In genomic region chr16:91730446-91730845, GRCm38 (mm10) we compare ENCODE assay signal across 8 mouse cellular contexts. TPM values are rescaled to one million over a fixed set of nuclear protein-coding genes. Genes with fewer than 3 reads are reported as not detected.
DNase-seq lines count a peak whose midpoint lies in the region; ATAC-seq and TF ChIP-seq lines count a peak whose summit lies in the region.

No protein-coding gene starts in this region.

- no peak for TF ChIP-seq POLR2A in ES-Bruce4 (IDR thresholded peaks at IDR 0.05; ENCODE audit: insufficient read depth, low read length)

- no peaks in the 10 kb centered on the region for H3K36me3 ChIP-seq in ES-Bruce4 (ENCODE audit: control insufficient read depth, insufficient read depth, low read length, poor library complexity, severe bottlenecking)
- H3K36me3 ChIP-seq in forebrain, embryonic 15.5 days: 0 out of 2 replicates have a peak, but pooled peaks cover 3% of the 10 kb centered on the region
- no peaks in the 10 kb centered on the region; the same call in 1 of the 2 replicates for H3K36me3 ChIP-seq in liver, embryonic 11.5 days (ENCODE audit: control insufficient read depth, insufficient read depth, low read length)

- H3K4me3 ChIP-seq in ES-Bruce4 (ENCODE audit: low read depth, low read length): peak overlapping the region; percentile 91
- H3K4me3 ChIP-seq in forebrain, embryonic 15.5 days: peak overlapping the region; percentile 99
- peak overlapping the region; percentile 78 for H3K4me3 ChIP-seq in liver, embryonic 11.5 days (ENCODE audit: low read depth, low read length)

- peak; percentile 94 for DNase-seq in heart, adult 11 months
- no peak for DNase-seq in heart, postnatal 4 days
- DNase-seq in liver, embryonic 11.5 days (ENCODE audit: low spot score): no peak
- DNase-seq in ovary, adult 18-20 months (ENCODE audit: low spot score): no peak
- DNase-seq in layer of hippocampus, postnatal 10 days (ENCODE audit: low spot score in 2 of 2): no peak
- DNase-seq in layer of hippocampus, adult 8-10 months (ENCODE audit: low spot score in 2 of 2): no peak

- no peak for TF ChIP-seq EP300 in ES-Bruce4 (IDR thresholded peaks at IDR 0.05; ENCODE audit: insufficient read depth, low read depth, low read length)

- no peaks in the 10 kb centered on the region for H3K4me1 ChIP-seq in ES-Bruce4 (ENCODE audit: control insufficient read depth, insufficient read depth, low read length)
- H3K4me1 ChIP-seq in forebrain, embryonic 15.5 days: peaks cover 61% of the 10 kb centered on the region
- peaks cover 3% of the 10 kb centered on the region for H3K4me1 ChIP-seq in liver, embryonic 11.5 days (replicated peaks; ENCODE audit: control insufficient read depth, insufficient read depth, low read length)

- ATAC-seq in forebrain, embryonic 15.5 days (replicated peaks): no peak
- ATAC-seq in liver, embryonic 11.5 days (replicated peaks; ENCODE audit: low FRiP score): no peak

- no peak for TF ChIP-seq CTCF in ES-Bruce4 (IDR thresholded peaks at IDR 0.05; ENCODE audit: low read depth, low read length)

- under 1% methylated on average over 11 of the region's 11 CpGs for WGBS in forebrain, embryonic 15.5 days
- 1% methylated on average over 11 of the region's 11 CpGs for WGBS in liver, embryonic 11.5 days

- H3K27ac ChIP-seq in ES-Bruce4 (ENCODE audit: insufficient read depth, low read length): no peak overlapping the region
- H3K27ac ChIP-seq in forebrain, embryonic 15.5 days (replicated peaks): peak overlapping the region; percentile 98
- H3K27ac ChIP-seq in liver, embryonic 11.5 days (ENCODE audit: low read depth, low read length): peak overlapping the region; percentile 65; the same call in 1 of the 2 replicates

- peak overlapping the region; percentile 68 for H3K4me2 ChIP-seq in forebrain, embryonic 15.5 days (replicated peaks)
- H3K4me2 ChIP-seq in liver, embryonic 11.5 days: peak overlapping the region; percentile 94

- no peaks in the 10 kb centered on the region for H3K27me3 ChIP-seq in ES-Bruce4 (ENCODE audit: control insufficient read depth, insufficient read depth, low read length, poor library complexity, severe bottlenecking)
- no peaks in the 10 kb centered on the region for H3K27me3 ChIP-seq in forebrain, embryonic 15.5 days
- H3K27me3 ChIP-seq in liver, embryonic 11.5 days (replicated peaks; ENCODE audit: control insufficient read depth, insufficient read depth, low read length): peaks cover 14% of the 10 kb centered on the region

- peak overlapping the region; percentile 94 for H3K9ac ChIP-seq in ES-Bruce4 (ENCODE audit: low read depth, poor library complexity, severe bottlenecking)
- peak overlapping the region; percentile 98 for H3K9ac ChIP-seq in forebrain, embryonic 15.5 days (replicated peaks)
- peak overlapping the region; percentile 56 for H3K9ac ChIP-seq in liver, embryonic 11.5 days (ENCODE audit: low read depth, low read length)

- no peaks in the 10 kb centered on the region for H3K9me3 ChIP-seq in ES-Bruce4 (replicated peaks; ENCODE audit: control insufficient read depth, insufficient read depth, low read length, poor library complexity, severe bottlenecking)
- no peaks in the 10 kb centered on the region for H3K9me3 ChIP-seq in forebrain, embryonic 15.5 days
- H3K9me3 ChIP-seq in liver, embryonic 11.5 days (ENCODE audit: control insufficient read depth, low read length): no peaks in the 10 kb centered on the region

RNA-seq across cellular contexts. Expression of gene Itsn1, which starts 1.4 kb away (rescaled TPM):
- total RNA-seq in heart, postnatal 4 days (2021): 10 to 100 TPM; 37.9 to 50.7 TPM
- 84.6 and 85.7 TPM in 2 replicates for polyA plus RNA-seq in ES-Bruce4 (2011; ENCODE audit: insufficient read depth, insufficient read length, low read depth, missing spikeins)
- 82.5 and 86.7 TPM in 2 replicates for polyA plus RNA-seq in forebrain, embryonic 15.5 days (2015; fragmentation: Nextera tagmentation; extraction: Ambion mirVana)
- 24.0 and 24.5 TPM in 2 replicates for polyA plus RNA-seq in liver, embryonic 11.5 days (2014; fragmentation: Nextera tagmentation; extraction: Ambion mirVana)
- 100 to 1,000 TPM; 145 to 159 TPM for total RNA-seq in layer of hippocampus, postnatal 10 days (2021)
- 100 to 1,000 TPM; 141 to 206 (median 179) TPM for total RNA-seq in layer of hippocampus, adult 8-10 months (2022)

RNA-seq across cellular contexts. Expression of gene Cryzl1, which starts 1.7 kb away (rescaled TPM):
- total RNA-seq in heart, postnatal 4 days (2021): 10 to 100 TPM; 29.7 to 31.2 TPM
- polyA plus RNA-seq in ES-Bruce4 (2011; ENCODE audit: insufficient read depth, insufficient read length, low read depth, missing spikeins): 48.3 and 60.0 TPM in 2 replicates
- 111 and 118 TPM in 2 replicates for polyA plus RNA-seq in forebrain, embryonic 15.5 days (2015; fragmentation: Nextera tagmentation; extraction: Ambion mirVana)
- polyA plus RNA-seq in liver, embryonic 11.5 days (2014; fragmentation: Nextera tagmentation; extraction: Ambion mirVana): 56.4 and 57.7 TPM in 2 replicates
- total RNA-seq in layer of hippocampus, postnatal 10 days (2021): 10 to 100 TPM; 78.9 to 94.2 TPM
- 100 to 1,000 TPM; 106 to 131 (median 119) TPM for total RNA-seq in layer of hippocampus, adult 8-10 months (2022)

RNA-seq across cellular contexts. Expression of gene Donson, which starts 41.9 kb away (rescaled TPM):
- 10 to 100 TPM; 15.5 to 15.7 TPM for total RNA-seq in heart, postnatal 4 days (2021)
- 44.3 and 46.4 TPM in 2 replicates for polyA plus RNA-seq in ES-Bruce4 (2011; ENCODE audit: insufficient read depth, insufficient read length, low read depth, missing spikeins)
- 20.0 and 20.3 TPM in 2 replicates for polyA plus RNA-seq in forebrain, embryonic 15.5 days (2015; fragmentation: Nextera tagmentation; extraction: Ambion mirVana)
- 38.3 and 44.4 TPM in 2 replicates for polyA plus RNA-seq in liver, embryonic 11.5 days (2014; fragmentation: Nextera tagmentation; extraction: Ambion mirVana)
- 10 to 100 TPM; 19.9 to 23.8 TPM for total RNA-seq in layer of hippocampus, postnatal 10 days (2021)
- total RNA-seq in layer of hippocampus, adult 8-10 months (2022): 10 to 100 TPM; 20.7 to 25.7 (median 22.6) TPM
